ENCODE assay signal across 19 mouse cellular contexts in the genomic region with DNA sequence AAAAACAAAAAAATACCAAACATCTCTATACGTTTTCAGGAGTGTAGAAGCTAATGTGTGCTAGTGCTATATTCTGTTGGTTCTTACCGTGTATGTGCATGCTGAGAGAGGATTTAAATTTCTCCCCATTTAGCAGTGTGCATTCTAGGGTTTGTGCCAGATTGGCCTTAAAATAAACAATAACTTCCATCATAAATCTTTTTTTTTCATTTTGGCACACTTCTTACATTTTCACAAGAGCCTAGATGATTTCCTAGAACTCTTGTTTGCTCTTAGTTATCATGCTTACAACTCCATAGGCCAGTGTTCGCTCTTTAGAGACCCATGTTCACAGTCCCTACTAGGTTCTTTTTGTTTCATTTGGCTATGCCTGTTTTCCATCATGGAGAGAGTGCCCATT.
"Had no signal": no experiment of that assay in that cellular context is flagged by ENCODE, and none has a peak within 500 bp of the region (broad histone marks: within the 10 kb centered on the region; RNA-seq: fewer than 3 reads in every experiment).

No protein-coding gene starts in this region.

- H3K36me3 ChIP-seq: liver, embryonic 12.5 days; midbrain, embryonic 10.5 days; midbrain, embryonic 12.5 days; neural tube, embryonic 13.5 days; neural tube, embryonic 15.5 days had no signal

- H3K4me2 ChIP-seq: liver, embryonic 12.5 days; midbrain, embryonic 12.5 days; neural tube, embryonic 13.5 days; neural tube, embryonic 15.5 days had no signal

- ATAC-seq: liver, embryonic 12.5 days; midbrain, embryonic 16.5 days had no signal

- H3K4me3 ChIP-seq: liver, embryonic 12.5 days; midbrain, embryonic 10.5 days; midbrain, embryonic 12.5 days; myocyte; neural tube, embryonic 13.5 days; neural tube, embryonic 15.5 days had no signal

- H3K9me3 ChIP-seq: liver, embryonic 12.5 days; midbrain, embryonic 10.5 days; midbrain, embryonic 12.5 days; neural tube, embryonic 13.5 days; neural tube, embryonic 15.5 days had no signal

- H3K9ac ChIP-seq: liver, embryonic 12.5 days; liver, embryonic 14.5 days; midbrain, embryonic 12.5 days; neural tube, embryonic 13.5 days; neural tube, embryonic 15.5 days had no signal

- H3K27me3 ChIP-seq: liver, embryonic 12.5 days; midbrain, embryonic 12.5 days; neural tube, embryonic 13.5 days; neural tube, embryonic 15.5 days had no signal

- H3K27ac ChIP-seq: liver, embryonic 12.5 days; liver, embryonic 14.5 days; midbrain, embryonic 10.5 days; midbrain, embryonic 12.5 days; neural tube, embryonic 13.5 days; neural tube, embryonic 15.5 days had no signal

- H3K4me1 ChIP-seq: liver, embryonic 12.5 days; midbrain, embryonic 10.5 days; midbrain, embryonic 12.5 days; neural tube, embryonic 15.5 days had no signal

- DNase-seq: lung, adult 18-20 months; lung, postnatal 4 days; midbrain, embryonic 14.5 days; retina, postnatal 1 day; right cerebral cortex, adult 18-20 months; right cerebral cortex, postnatal 25 days; right cerebral cortex, postnatal 4 days; spleen, adult 18-20 months; thymus, adult 18-20 months; thymus, postnatal 14 days; thymus, postnatal 36 days had no signal
